Mouse (Mus musculus) ES-E14 (cell line): ENCODE data around the gene Ccdc57.

Source experiments
- CHD2 ChIP-seq: IDR thresholded peaks from 2 replicates; pipeline ENCODE4 v1.6.1; 2014; ENCODE audit warnings: mild to moderate bottlenecking, low read depth, low read length, inconsistent platforms
- HCFC1 ChIP-seq: IDR thresholded peaks from 2 replicates; pipeline ENCODE4 v1.6.1; 2012; ENCODE audit warnings: low read length, inconsistent platforms, borderline replicate concordance; ENCODE audit not compliant: insufficient read depth
- MAFK ChIP-seq: IDR thresholded peaks from 2 replicates; pipeline ENCODE4 v1.6.1; 2014; ENCODE audit warnings: mild to moderate bottlenecking, low read depth, low read length, inconsistent platforms; ENCODE audit not compliant: insufficient read depth
- ZC3H11A ChIP-seq: IDR thresholded peaks from 2 replicates; pipeline ENCODE4 v1.6.1; 2012; ENCODE audit warnings: low read depth, mild to moderate bottlenecking, inconsistent platforms, low read length, borderline replicate concordance

GRCm38 (mm10) chr11:120960248-120960647, 27.6 kb upstream of the Ccdc57 start:
- TF ChIP-seq HCFC1 (no peak), ZC3H11A (no peak), CHD2 (no peak), MAFK (no peak)
